Mouse (Mus musculus) T-helper 2 cell (primary cell): ENCODE measurements around the gene Usp2.

ENCODE experiments used
- in situ Hi-C: fragments of 300-600 bp; cut with MboI, MseI; formaldehyde crosslinking; loops from one replicate; pipeline ENCODE4 v1.15.1; 2025; ENCODE audit warnings: high pct_unique_total_duplicates

Usp2 gene

DNA sequence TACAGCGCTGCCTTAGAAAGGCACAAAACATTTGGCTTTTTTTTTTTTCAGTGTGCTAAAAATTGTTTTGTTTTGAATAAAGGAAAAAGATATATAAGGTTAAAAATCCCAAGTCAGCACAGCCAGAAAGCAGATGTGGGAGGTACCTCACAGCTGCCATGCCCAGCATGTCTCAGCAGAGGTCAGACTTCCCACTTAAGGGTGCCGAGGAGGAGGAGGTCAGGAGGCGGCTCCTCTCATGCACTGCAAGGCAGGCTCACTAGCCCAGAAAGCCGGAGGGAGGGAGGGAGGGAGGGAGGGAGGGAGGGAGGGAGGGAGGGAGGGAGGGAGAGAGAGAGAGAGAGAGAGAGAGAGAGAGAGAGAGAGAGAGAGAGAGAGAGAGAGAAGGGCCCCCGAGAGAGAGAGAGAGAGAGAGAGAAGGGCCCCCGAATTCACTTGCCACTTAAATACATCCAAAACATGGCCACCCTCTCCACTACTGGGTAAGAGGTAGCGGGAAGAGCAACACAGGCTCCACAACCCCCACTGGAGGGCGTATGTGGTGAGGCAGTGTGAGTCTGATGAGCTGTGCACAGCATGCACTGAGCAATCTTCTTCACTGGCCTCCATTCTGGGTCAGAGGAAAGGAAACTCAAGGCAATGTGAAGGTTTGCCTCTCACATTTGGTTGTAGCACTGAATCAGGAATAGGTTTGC is 77.3 kb downstream of the Usp2 start:
- in situ Hi-C loops, result no loop called here

DNA sequence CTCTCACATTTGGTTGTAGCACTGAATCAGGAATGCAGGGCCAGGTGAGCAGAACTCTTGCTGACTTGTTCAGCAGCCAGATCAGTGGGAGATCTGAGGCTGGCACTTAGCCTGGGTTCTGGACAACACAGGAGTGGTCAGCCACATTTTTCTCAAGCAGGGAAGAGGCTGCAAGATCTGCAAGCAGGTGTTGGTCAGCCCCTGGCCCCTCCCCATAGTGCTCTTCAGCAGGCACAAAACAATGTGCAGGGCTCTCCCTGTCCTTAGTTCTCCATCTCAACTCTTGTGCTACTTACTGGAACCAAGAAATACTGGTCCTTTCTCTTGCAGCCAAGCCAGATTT is 77.9 kb downstream of the Usp2 start:
- in situ Hi-C loops, result no loop called here
